Mouse (Mus musculus): Measurements from ENCODE around the gene Ercc6l2. TPM values are rescaled to one million over a fixed set of nuclear protein-coding genes. Genes with fewer than 3 reads are reported as not detected.

The Ercc6l2 gene
- 15.0 and 17.0 TPM in 2 replicates for polyA plus RNA-seq (2015; fragmentation: Nextera tagmentation; extraction: Ambion mirVana)

- Histone ChIP-seq H3K4me2 (replicated peaks) (peak within 1 kb of the TSS; percentile 80), H3K27ac (replicated peaks) (peak within 1 kb of the TSS; percentile 97), H3K4me1 (peaks cover 19% of the 10 kb centered on the region), H3K4me3 (peak within 1 kb of the TSS; percentile 89), H3K9ac (replicated peaks) (peak within 1 kb of the TSS; percentile 82), H3K9me3 (no peaks in the 10 kb centered on the region), H3K36me3 (no peaks in the 10 kb centered on the region), H3K27me3 (no peaks in the 10 kb centered on the region)
- under 1% methylated on average over 87 of the region's 87 CpGs for WGBS
- ATAC-seq (replicated peaks): peak; percentile 99
These were observed at the start of gene Ercc6l2 for GRCm38 (mm10) chr13:63814746-63815681. Gene Ercc6l2 (plus strand): TSS chr13:63815240.

GRCm38 (mm10) chr13:63766065-63766464 is 49.0 kb upstream of the Ercc6l2 start:
- WGBS: 78% methylated on average over 11 of the region's 11 CpGs
- Histone ChIP-seq H3K27me3 (no peaks in the 10 kb centered on the region), H3K4me3 (no peak overlapping the region), H3K9ac (replicated peaks) (no peak overlapping the region), H3K4me2 (replicated peaks) (no peak overlapping the region), H3K27ac (replicated peaks) (no peak overlapping the region), H3K36me3 (no peaks in the 10 kb centered on the region), H3K4me1 (no peaks in the 10 kb centered on the region), H3K9me3 (no peaks in the 10 kb centered on the region)
- ATAC-seq (replicated peaks): no peak

- H3K27me3 ChIP-seq: no peaks in the 10 kb centered on the region
- 86% methylated on average over 3 of the region's 3 CpGs for WGBS
- no peak for ATAC-seq (replicated peaks)
These were observed 44.0 kb upstream of the Ercc6l2 start for GRCm38 (mm10) chr13:63771009-63771408.

GRCm38 (mm10) chr13:63778925-63779324 is 36.1 kb upstream of the Ercc6l2 start:
- H3K9ac ChIP-seq (replicated peaks): no peak overlapping the region
- no peak overlapping the region for H3K4me2 ChIP-seq (replicated peaks)
- 59% methylated on average over 4 of the region's 4 CpGs for WGBS
- no peak overlapping the region for H3K27ac ChIP-seq (replicated peaks)
- peaks cover 12% of the 10 kb centered on the region; the same call in 1 of the 2 replicates for H3K4me1 ChIP-seq
- no peaks in the 10 kb centered on the region for H3K36me3 ChIP-seq
- H3K27me3 ChIP-seq: no peaks in the 10 kb centered on the region
- no peak for ATAC-seq (replicated peaks)
- no peaks in the 10 kb centered on the region for H3K9me3 ChIP-seq
- H3K4me3 ChIP-seq: no peak overlapping the region

More at GRCm38 (mm10) chr13:63771009-63771408, 44.0 kb upstream of the Ercc6l2 start:
- no peaks in the 10 kb centered on the region for H3K9me3 ChIP-seq
- H3K4me3 ChIP-seq: no peak overlapping the region
- H3K36me3 ChIP-seq: no peaks in the 10 kb centered on the region
- H3K4me1 ChIP-seq: no peaks in the 10 kb centered on the region
- no peak overlapping the region for H3K9ac ChIP-seq (replicated peaks)
- no peak overlapping the region for H3K27ac ChIP-seq (replicated peaks)
- H3K4me2 ChIP-seq (replicated peaks): no peak overlapping the region

- Histone ChIP-seq H3K9ac (replicated peaks) (no peak overlapping the region), H3K36me3 (no peaks in the 10 kb centered on the region), H3K4me3 (no peak overlapping the region), H3K4me2 (replicated peaks) (no peak overlapping the region), H3K9me3 (no peaks in the 10 kb centered on the region), H3K27ac (replicated peaks) (peak overlapping the region; percentile 63), H3K4me1 (peaks cover 12% of the 10 kb centered on the region; the same call in 1 of the 2 replicates), H3K27me3 (no peaks in the 10 kb centered on the region)
- 12% methylated on average over 2 of the region's 2 CpGs for WGBS
- peak; percentile 82 for ATAC-seq (replicated peaks)
These were observed 35.4 kb upstream of the Ercc6l2 start for GRCm38 (mm10) chr13:63779376-63780291.

- Histone ChIP-seq H3K27ac (replicated peaks) (no peak overlapping the region), H3K4me1 (no peaks in the 10 kb centered on the region), H3K4me3 (no peak overlapping the region), H3K36me3 (no peaks in the 10 kb centered on the region), H3K4me2 (replicated peaks) (no peak overlapping the region), H3K27me3 (no peaks in the 10 kb centered on the region), H3K9ac (replicated peaks) (no peak overlapping the region), H3K9me3 (no peaks in the 10 kb centered on the region)
- no peak for ATAC-seq (replicated peaks)
- 98% methylated on average over 2 of the region's 2 CpGs for WGBS
These were observed 22.7 kb upstream of the Ercc6l2 start for GRCm38 (mm10) chr13:63792234-63792831.

- ATAC-seq (replicated peaks): no peak
- H3K9ac ChIP-seq (replicated peaks): no peak overlapping the region
These were observed 21.4 kb upstream of the Ercc6l2 start for GRCm38 (mm10) chr13:63793345-63794308.

GRCm38 (mm10) chr13:63798677-63799076 is 16.4 kb upstream of the Ercc6l2 start:
- Histone ChIP-seq H3K4me3 (no peak overlapping the region), H3K4me1 (no peaks in the 10 kb centered on the region), H3K4me2 (replicated peaks) (no peak overlapping the region), H3K36me3 (no peaks in the 10 kb centered on the region), H3K27ac (replicated peaks) (no peak overlapping the region), H3K9ac (replicated peaks) (no peak overlapping the region), H3K27me3 (no peaks in the 10 kb centered on the region), H3K9me3 (no peaks in the 10 kb centered on the region)
- 95% methylated on average over 3 of the region's 3 CpGs for WGBS
- ATAC-seq (replicated peaks): no peak

More at GRCm38 (mm10) chr13:63793345-63794308, 21.4 kb upstream of the Ercc6l2 start:
- WGBS: 87% methylated on average over 7 of the region's 7 CpGs
- Histone ChIP-seq H3K27ac (replicated peaks) (no peak overlapping the region), H3K36me3 (no peaks in the 10 kb centered on the region), H3K4me2 (replicated peaks) (no peak overlapping the region), H3K4me3 (no peak overlapping the region), H3K27me3 (no peaks in the 10 kb centered on the region), H3K4me1 (no peaks in the 10 kb centered on the region), H3K9me3 (no peaks in the 10 kb centered on the region)

- ATAC-seq (replicated peaks): no peak
- H3K9ac ChIP-seq (replicated peaks): no peak overlapping the region
- H3K36me3 ChIP-seq: no peaks in the 10 kb centered on the region
- no peaks in the 10 kb centered on the region for H3K4me1 ChIP-seq
- WGBS: 83% methylated on average over 1 of the region's 1 CpGs
- H3K4me3 ChIP-seq: no peak overlapping the region
- H3K9me3 ChIP-seq: no peaks in the 10 kb centered on the region
- no peaks in the 10 kb centered on the region for H3K27me3 ChIP-seq
- H3K27ac ChIP-seq (replicated peaks): no peak overlapping the region
- H3K4me2 ChIP-seq (replicated peaks): no peak overlapping the region
These were observed 15.1 kb upstream of the Ercc6l2 start for GRCm38 (mm10) chr13:63799940-63800339.

- Histone ChIP-seq H3K4me2 (replicated peaks) (no peak overlapping the region), H3K27ac (replicated peaks) (no peak overlapping the region), H3K36me3 (no peaks in the 10 kb centered on the region), H3K9ac (replicated peaks) (no peak overlapping the region), H3K4me3 (no peak overlapping the region), H3K27me3 (no peaks in the 10 kb centered on the region), H3K9me3 (no peaks in the 10 kb centered on the region), H3K4me1 (no peaks in the 10 kb centered on the region)
- whole genome bisulfite sequencing: 90% methylated on average over 1 of the region's 1 CpGs
- ATAC-seq (replicated peaks): no peak
These were observed 13.8 kb upstream of the Ercc6l2 start for GRCm38 (mm10) chr13:63801289-63801688.

GRCm38 (mm10) chr13:63807233-63807632 is 7.8 kb upstream of the Ercc6l2 start:
- H3K4me3 ChIP-seq: no peak overlapping the region
- H3K27me3 ChIP-seq: no peaks in the 10 kb centered on the region
- no peak overlapping the region for H3K27ac ChIP-seq (replicated peaks)
- no peaks in the 10 kb centered on the region for H3K36me3 ChIP-seq
- H3K9ac ChIP-seq (replicated peaks): no peak overlapping the region
- WGBS: 85% methylated on average over 1 of the region's 1 CpGs
- no peaks in the 10 kb centered on the region for H3K9me3 ChIP-seq
- H3K4me1 ChIP-seq: no peaks in the 10 kb centered on the region
- no peak overlapping the region for H3K4me2 ChIP-seq (replicated peaks)
- no peak for ATAC-seq (replicated peaks)
